Mouse (Mus musculus) bone marrow macrophage, adult 2 months (primary cell): ENCODE results near the gene 1700015F17Rik. TPM values are rescaled to one million over a fixed set of nuclear protein-coding genes. Genes with fewer than 3 reads are reported as not detected.

Experiments used
- H3K27ac ChIP-seq: 2 replicates; pipeline ENCODE4 v1.5.1; 2012; ENCODE audit warnings: low read depth, low read length; ENCODE audit not compliant: insufficient read depth
- H3K4me1 ChIP-seq: 2 replicates; pipeline ENCODE4 v1.6.1; 2012; ENCODE audit warnings: low read length; ENCODE audit not compliant: control insufficient read depth, insufficient read depth
- H3K4me3 ChIP-seq: 2 replicates; pipeline ENCODE4 v1.5.1; 2012; ENCODE audit warnings: mild to moderate bottlenecking, low read length, moderate library complexity; ENCODE audit not compliant: insufficient read depth
- CTCF ChIP-seq: IDR thresholded peaks from 2 replicates; pipeline ENCODE4 v1.5.1; 2012; ENCODE audit warnings: low read depth, mild to moderate bottlenecking, low read length, moderate library complexity
- POLR2A ChIP-seq: IDR thresholded peaks from 2 replicates; pipeline ENCODE4 v1.6.1; 2012; ENCODE audit warnings: mild to moderate bottlenecking, low read depth, low read length, borderline replicate concordance
- polyA plus RNA-seq: library from polyadenylated mRNA; stranded (reverse); fragments of >200 nt; gene quantifications from 2 replicates; pipeline ENCODE4 v1.2.4, GENCODE M21; 2012; ENCODE audit not compliant: missing spikeins, insufficient read depth, insufficient read length

Gene 1700015F17Rik
- polyA plus RNA-seq, 1 experiment, result not detected

GRCm38 (mm10) chr5:5501583-5501982 is 22.6 kb upstream of the 1700015F17Rik start:
- Histone ChIP-seq H3K4me1 (peaks cover 5% of the 10 kb centered on the region), H3K27ac (no peak overlapping the region), H3K4me3 (no peak overlapping the region)
- no peak for TF ChIP-seq POLR2A
- TF ChIP-seq CTCF, result no peak

GRCm38 (mm10) chr5:5496393-5496792 is 17.4 kb upstream of the 1700015F17Rik start:
- no peak overlapping the region for H3K4me3 ChIP-seq
- TF ChIP-seq POLR2A (no peak), CTCF (no peak)
- no peak overlapping the region for H3K27ac ChIP-seq
- H3K4me1 ChIP-seq, result no peaks in the 10 kb centered on the region

DNA sequence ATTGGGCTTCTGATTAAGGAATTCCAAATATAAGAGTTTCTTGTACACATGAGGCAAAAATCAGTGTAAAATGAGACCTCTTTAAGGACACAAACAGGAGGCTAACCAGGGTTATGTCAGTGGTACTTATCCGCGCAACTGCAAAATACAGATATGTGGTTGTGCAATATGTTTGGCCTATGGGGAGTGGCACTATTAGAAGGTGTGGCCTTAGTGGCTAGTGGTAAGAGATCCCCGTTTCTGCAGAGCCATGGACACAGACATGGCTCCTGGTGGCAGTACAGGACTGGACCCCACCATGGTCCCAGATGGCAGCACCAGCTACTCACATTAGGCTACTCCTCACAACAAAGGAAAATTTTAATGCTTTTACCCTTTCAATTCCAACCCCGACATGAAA is 16.1 kb upstream of the 1700015F17Rik start:
- TF ChIP-seq CTCF (no peak), POLR2A (no peak)
- Histone ChIP-seq H3K4me1 (no peaks in the 10 kb centered on the region), H3K4me3 (no peak overlapping the region), H3K27ac (no peak overlapping the region)

DNA sequence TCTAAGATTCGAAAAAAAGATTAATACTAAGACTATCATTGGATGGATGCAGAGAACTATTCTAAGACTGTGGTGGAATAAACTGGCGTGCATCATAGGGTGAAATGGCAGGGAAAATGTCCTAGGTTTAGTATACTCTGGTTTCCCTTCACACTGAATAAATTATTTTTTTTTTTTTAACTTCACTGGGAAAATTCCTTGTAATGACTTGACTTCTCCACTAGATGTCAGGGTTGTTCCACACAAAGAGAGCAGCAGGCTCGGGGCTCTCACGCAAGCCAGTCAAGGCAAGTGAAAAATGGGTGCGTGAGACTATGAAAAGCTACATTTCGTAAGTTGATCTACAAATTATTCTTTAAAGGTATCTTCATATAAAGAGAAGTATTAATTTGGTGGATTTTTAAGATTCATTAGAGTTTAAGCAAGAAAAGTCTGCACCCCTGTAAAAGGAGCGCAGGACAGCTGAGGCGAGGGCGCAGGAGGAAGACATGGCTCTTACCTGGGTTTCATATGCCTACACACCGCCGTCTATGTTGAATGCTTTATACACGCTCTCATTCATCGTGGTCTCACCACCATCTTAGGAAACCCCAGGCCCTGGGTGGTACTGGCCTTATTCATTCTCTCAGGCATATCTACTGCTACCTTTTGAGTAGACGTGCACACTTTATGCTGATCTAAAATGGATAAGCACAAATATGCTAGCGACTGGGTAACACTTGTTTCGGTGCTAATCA is 15.5 kb upstream of the 1700015F17Rik start:
- peak; percentile 62 for TF ChIP-seq CTCF
- TF ChIP-seq POLR2A, result no peak
- H3K27ac ChIP-seq, result no peak overlapping the region
- H3K4me3 ChIP-seq, result no peak overlapping the region
- H3K4me1 ChIP-seq, result no peaks in the 10 kb centered on the region

- Histone ChIP-seq H3K4me3 (no peak overlapping the region), H3K4me1 (no peaks in the 10 kb centered on the region), H3K27ac (no peak overlapping the region)
- TF ChIP-seq CTCF (no peak), POLR2A (no peak)
Observed at GRCm38 (mm10) chr5:5492163-5492562, 13.2 kb upstream of the 1700015F17Rik start.

GRCm38 (mm10) chr5:5486071-5486470 is 7.1 kb upstream of the 1700015F17Rik start:
- Histone ChIP-seq H3K27ac (no peak overlapping the region), H3K4me3 (no peak overlapping the region), H3K4me1 (no peaks in the 10 kb centered on the region)
- no peak for TF ChIP-seq CTCF
- TF ChIP-seq POLR2A, result no peak

- H3K27ac ChIP-seq, result no peak overlapping the region
- TF ChIP-seq POLR2A, result no peak
- TF ChIP-seq CTCF, result no peak
- no peaks in the 10 kb centered on the region for H3K4me1 ChIP-seq
- no peak overlapping the region for H3K4me3 ChIP-seq
Observed at GRCm38 (mm10) chr5:5483254-5483858, 4.4 kb upstream of the 1700015F17Rik start.

- Histone ChIP-seq H3K4me1 (no peaks in the 10 kb centered on the region), H3K4me3 (no peak overlapping the region), H3K27ac (no peak overlapping the region)
- TF ChIP-seq CTCF (no peak), POLR2A (no peak)
Observed at GRCm38 (mm10) chr5:5481662-5482061, 2.7 kb upstream of the 1700015F17Rik start.

DNA sequence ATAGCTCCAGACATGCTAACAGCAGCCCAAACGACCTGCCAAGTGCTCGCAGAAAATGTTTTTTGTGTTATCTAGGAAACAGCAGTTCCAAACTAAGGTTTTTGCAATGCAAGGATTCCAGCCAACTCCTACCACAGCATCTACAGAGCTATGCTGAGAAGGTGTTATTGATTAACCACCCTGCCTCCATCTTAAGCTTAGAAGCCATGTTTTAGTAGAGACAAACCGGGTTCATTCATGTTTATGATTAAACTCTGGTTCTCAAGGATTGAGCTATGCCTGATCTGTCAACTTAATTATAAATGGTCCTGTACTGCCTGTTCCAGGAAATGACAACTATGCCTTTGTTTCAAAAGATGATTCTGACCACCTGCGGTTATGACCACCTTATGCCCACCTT is 2.8 kb downstream of the 1700015F17Rik start:
- Histone ChIP-seq H3K4me3 (no peak overlapping the region), H3K4me1 (no peaks in the 10 kb centered on the region), H3K27ac (no peak overlapping the region)
- TF ChIP-seq CTCF, result no peak

- TF ChIP-seq POLR2A (no peak), CTCF (no peak)
- no peak overlapping the region for H3K4me3 ChIP-seq
- H3K4me1 ChIP-seq, result peaks cover 5% of the 10 kb centered on the region
- H3K27ac ChIP-seq, result no peak overlapping the region
Observed at GRCm38 (mm10) chr5:5465256-5465655, 13.7 kb downstream of the 1700015F17Rik start.
